Mouse (Mus musculus): ENCODE measurements around the gene Ngdn.
"Not testable (repeated sequence)": the region's sequence is repeated elsewhere in the genome, so short reads cannot be mapped to it uniquely, and the experiment has no call there.

Ngdn gene

GRCm38 (mm10) chr14:55014991-55015766, at the start of gene Ngdn:
Gene Ngdn (plus strand): TSS chr14:55015454.
- DNase-seq (ENCODE audit: low spot score): peak; percentile 95

- DNase-seq (ENCODE audit: low spot score): no peak
Measured at GRCm38 (mm10) chr14:54965631-54966030, 49.6 kb upstream of the Ngdn start.

- DNase-seq (ENCODE audit: low spot score): no peak
Measured at GRCm38 (mm10) chr14:54966320-54966977, 48.8 kb upstream of the Ngdn start, which contains the start of gene Myh6. Gene Myh6 (minus strand): TSS chr14:54966927.

GRCm38 (mm10) chr14:54967874-54968273, 47.4 kb upstream of the Ngdn start:
- DNase-seq (ENCODE audit: low spot score): no peak

- no peak for DNase-seq (ENCODE audit: low spot score)
Measured at GRCm38 (mm10) chr14:54968344-54968743, 46.9 kb upstream of the Ngdn start.

GRCm38 (mm10) chr14:54972786-54973185, 42.5 kb upstream of the Ngdn start:
- DNase-seq (ENCODE audit: low spot score): not testable (repeated sequence)

- no peak for DNase-seq (ENCODE audit: low spot score)
Measured at GRCm38 (mm10) chr14:54974068-54974791, 41.0 kb upstream of the Ngdn start.

GRCm38 (mm10) chr14:54976633-54977032, 38.6 kb upstream of the Ngdn start, which contains the start of gene Gm17428:
Gene Gm17428 (plus strand): TSS chr14:54976933.
- DNase-seq (ENCODE audit: low spot score): no peak

GRCm38 (mm10) chr14:54978664-54979063, 36.6 kb upstream of the Ngdn start:
- no peak for DNase-seq (ENCODE audit: low spot score)

GRCm38 (mm10) chr14:54981934-54982333, 33.3 kb upstream of the Ngdn start:
- no peak for DNase-seq (ENCODE audit: low spot score)

GRCm38 (mm10) chr14:54988350-54988874, 26.8 kb upstream of the Ngdn start:
- not testable (repeated sequence) for DNase-seq (ENCODE audit: low spot score)

- DNase-seq (ENCODE audit: low spot score): no peak
Measured at GRCm38 (mm10) chr14:54988882-54989281, 26.4 kb upstream of the Ngdn start.

GRCm38 (mm10) chr14:54989886-54990441, 25.3 kb upstream of the Ngdn start:
- DNase-seq (ENCODE audit: low spot score): no peak

- DNase-seq (ENCODE audit: low spot score): no peak
Measured at GRCm38 (mm10) chr14:54992196-54992595, 23.1 kb upstream of the Ngdn start.

- no peak for DNase-seq (ENCODE audit: low spot score)
Measured at GRCm38 (mm10) chr14:54993636-54994035, 21.6 kb upstream of the Ngdn start.

GRCm38 (mm10) chr14:54994136-54994868, 21.0 kb upstream of the Ngdn start, which contains the start of gene Myh7:
Gene Myh7 (minus strand): TSS chr14:54994626.
- DNase-seq (ENCODE audit: low spot score): no peak

- no peak for DNase-seq (ENCODE audit: low spot score)
Measured at GRCm38 (mm10) chr14:54994869-54995186, 20.4 kb upstream of the Ngdn start.

GRCm38 (mm10) chr14:54995457-54996138, 19.7 kb upstream of the Ngdn start:
- DNase-seq (ENCODE audit: low spot score): no peak

GRCm38 (mm10) chr14:54996793-54997192, 18.5 kb upstream of the Ngdn start:
- DNase-seq (ENCODE audit: low spot score): no peak

GRCm38 (mm10) chr14:54997297-54997696, 18.0 kb upstream of the Ngdn start:
- DNase-seq (ENCODE audit: low spot score): no peak

GRCm38 (mm10) chr14:54998680-54999079, 16.6 kb upstream of the Ngdn start:
- DNase-seq (ENCODE audit: low spot score): no peak
